Mouse (Mus musculus): ENCODE results near the gene Krt42. TPM values are rescaled to one million over a fixed set of nuclear protein-coding genes. Genes with fewer than 3 reads are reported as not detected.
"Not testable (repeated sequence)": the region's sequence is repeated elsewhere in the genome, so short reads cannot be mapped to it uniquely, and the experiment has no call there.

Gene Krt42
- polyA plus RNA-seq, 1 experiment, result not detected

GRCm38 (mm10) chr11:100312096-100312679, 42.5 kb upstream of the Krt42 start:
- H3K79me2 ChIP-seq (ENCODE audit: control insufficient read depth, insufficient read depth), result no peaks in the 10 kb centered on the region
- no peaks in the 10 kb centered on the region for H3K36me3 ChIP-seq (ENCODE audit: control insufficient read depth, insufficient read depth)
- no peak for TF ChIP-seq MYOG (IDR thresholded peaks at IDR 0.05; ENCODE audit: control insufficient read depth, extremely low read depth, insufficient read length)
- TF ChIP-seq USF1 (IDR thresholded peaks at IDR 0.05; ENCODE audit: low read depth), result no peak
- no peak for TF ChIP-seq MYOD1 (IDR thresholded peaks at IDR 0.05; ENCODE audit: control insufficient read depth, insufficient read length, low read depth)
- TF ChIP-seq FOSL1 (IDR thresholded peaks at IDR 0.05; ENCODE audit: insufficient read depth, low read length, poor library complexity, severe bottlenecking), result no peak
- TF ChIP-seq CTCF (IDR thresholded peaks at IDR 0.05; ENCODE audit: control insufficient read depth, insufficient read depth, insufficient read length), result no peak
- TF ChIP-seq CEBPB (IDR thresholded peaks at IDR 0.05; ENCODE audit: low read depth), result no peak
- no peak for TF ChIP-seq MAX (IDR thresholded peaks at IDR 0.05)
- no peaks in the 10 kb centered on the region for H3K79me3 ChIP-seq (ENCODE audit: low read depth)
- H3K27me3 ChIP-seq (ENCODE audit: control insufficient read depth, insufficient read depth, insufficient read length), result no peaks in the 10 kb centered on the region
- H3K4me3 ChIP-seq (ENCODE audit: insufficient read depth, poor library complexity, severe bottlenecking), result no peak overlapping the region
- H3ac ChIP-seq (ENCODE audit: control insufficient read depth, insufficient read length, low read depth), result no peak overlapping the region

GRCm38 (mm10) chr11:100311656-100312055, 42.0 kb upstream of the Krt42 start:
- H3K36me3 ChIP-seq (ENCODE audit: control insufficient read depth, insufficient read depth), result no peaks in the 10 kb centered on the region
- H3K79me2 ChIP-seq (ENCODE audit: control insufficient read depth, insufficient read depth), result no peaks in the 10 kb centered on the region
- H3K4me3 ChIP-seq (ENCODE audit: insufficient read depth, poor library complexity, severe bottlenecking), result no peak overlapping the region
- H3K79me3 ChIP-seq (ENCODE audit: low read depth), result no peaks in the 10 kb centered on the region
- no peaks in the 10 kb centered on the region for H3K27me3 ChIP-seq (ENCODE audit: control insufficient read depth, insufficient read depth, insufficient read length)
- H3ac ChIP-seq (ENCODE audit: control insufficient read depth, insufficient read length, low read depth), result no peak overlapping the region
- no peak for TF ChIP-seq USF1 (IDR thresholded peaks at IDR 0.05; ENCODE audit: low read depth)
- TF ChIP-seq MYOD1 (IDR thresholded peaks at IDR 0.05; ENCODE audit: control insufficient read depth, insufficient read length, low read depth), result no peak

DNA sequence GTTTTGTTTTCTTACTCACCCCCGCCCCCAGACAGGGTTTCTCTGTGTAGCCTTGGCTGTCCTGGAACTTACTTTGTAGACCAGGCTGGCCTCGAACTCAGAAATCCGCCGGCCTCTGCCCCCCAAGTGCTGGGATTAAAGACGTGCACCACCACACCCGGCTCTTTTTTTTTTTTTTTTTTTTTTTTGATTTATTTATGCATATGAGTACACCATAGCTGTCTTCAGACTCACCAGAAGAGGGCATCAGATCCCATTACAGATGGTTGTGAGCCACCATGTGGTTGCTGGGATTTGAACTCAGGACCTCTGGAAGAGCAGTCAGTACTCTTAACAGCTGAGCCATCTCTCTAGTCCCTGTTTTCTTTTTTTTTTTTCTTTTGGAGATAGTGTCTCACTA, 39.0 kb upstream of the Krt42 start:
- H3K79me2 ChIP-seq (ENCODE audit: control insufficient read depth, insufficient read depth); H3K4me3 ChIP-seq (ENCODE audit: insufficient read depth, poor library complexity, severe bottlenecking); H3ac ChIP-seq (ENCODE audit: control insufficient read depth, insufficient read length, low read depth); H3K36me3 ChIP-seq (ENCODE audit: control insufficient read depth, insufficient read depth); H3K79me3 ChIP-seq (ENCODE audit: low read depth); H3K27me3 ChIP-seq (ENCODE audit: control insufficient read depth, insufficient read depth, insufficient read length): not testable (repeated sequence)

DNA sequence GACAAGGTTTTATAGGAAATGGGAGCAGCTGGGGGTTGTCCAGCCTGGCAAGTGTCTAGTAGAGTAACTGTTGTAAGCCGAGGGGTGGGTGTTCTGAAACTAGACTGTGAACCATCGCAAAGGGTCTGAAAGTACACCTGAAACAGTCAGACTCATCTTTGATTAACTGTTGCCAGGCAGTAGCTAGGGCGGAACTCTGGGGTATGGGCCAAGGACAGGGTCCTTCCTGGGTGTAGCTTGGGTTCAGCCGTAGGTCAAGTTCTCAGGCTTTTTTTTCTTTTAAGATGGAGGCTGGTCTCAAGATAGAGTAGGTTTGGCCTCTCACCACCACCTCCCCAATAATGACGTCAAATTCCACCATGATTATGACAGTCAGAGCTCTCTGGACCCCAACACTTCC, 38.2 kb upstream of the Krt42 start:
- Histone ChIP-seq H3K4me3 (ENCODE audit: insufficient read depth, poor library complexity, severe bottlenecking) (no peak overlapping the region), H3ac (ENCODE audit: control insufficient read depth, insufficient read length, low read depth) (no peak overlapping the region), H3K79me3 (ENCODE audit: low read depth) (no peaks in the 10 kb centered on the region), H3K27me3 (ENCODE audit: control insufficient read depth, insufficient read depth, insufficient read length) (no peaks in the 10 kb centered on the region), H3K36me3 (ENCODE audit: control insufficient read depth, insufficient read depth) (no peaks in the 10 kb centered on the region), H3K79me2 (ENCODE audit: control insufficient read depth, insufficient read depth) (no peaks in the 10 kb centered on the region)
- no peak for TF ChIP-seq MYOD1 (IDR thresholded peaks at IDR 0.05; ENCODE audit: control insufficient read depth, insufficient read length, low read depth)
- no peak for TF ChIP-seq MYOG (IDR thresholded peaks at IDR 0.05; ENCODE audit: control insufficient read depth, extremely low read depth, insufficient read length)
- no peak for TF ChIP-seq FOSL1 (IDR thresholded peaks at IDR 0.05; ENCODE audit: insufficient read depth, low read length, poor library complexity, severe bottlenecking)
- no peak for TF ChIP-seq CTCF (IDR thresholded peaks at IDR 0.05; ENCODE audit: control insufficient read depth, insufficient read depth, insufficient read length)
- TF ChIP-seq USF1 (IDR thresholded peaks at IDR 0.05; ENCODE audit: low read depth), result no peak
- no peak for TF ChIP-seq MAX (IDR thresholded peaks at IDR 0.05)
- no peak for TF ChIP-seq CEBPB (IDR thresholded peaks at IDR 0.05; ENCODE audit: low read depth)

DNA sequence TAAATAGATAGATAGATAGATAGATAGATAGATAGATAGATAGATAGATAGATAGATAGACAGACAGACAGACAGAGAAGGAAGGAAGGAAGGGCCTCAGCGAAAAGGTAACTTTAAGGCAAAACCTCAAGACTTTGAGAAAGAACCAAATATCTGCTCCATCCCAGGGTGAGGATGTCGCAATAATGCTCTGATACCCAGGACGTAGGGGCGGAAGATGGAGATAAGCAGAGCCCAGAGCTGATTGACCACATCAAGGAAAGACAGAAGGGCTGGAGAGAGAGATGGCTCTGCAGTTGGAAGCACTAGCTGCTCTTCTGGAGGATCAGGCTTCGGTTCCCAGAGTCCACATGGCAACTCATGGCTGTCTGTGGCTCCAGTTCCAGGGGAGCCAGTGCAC, 31.6 kb upstream of the Krt42 start:
- Histone ChIP-seq H3ac (ENCODE audit: control insufficient read depth, insufficient read length, low read depth) (no peak overlapping the region), H3K79me3 (ENCODE audit: low read depth) (no peaks in the 10 kb centered on the region)
- TF ChIP-seq MAX (IDR thresholded peaks at IDR 0.05), result no peak
- TF ChIP-seq MYOG (IDR thresholded peaks at IDR 0.05; ENCODE audit: control insufficient read depth, extremely low read depth, insufficient read length), result no peak
- no peak for TF ChIP-seq CTCF (IDR thresholded peaks at IDR 0.05; ENCODE audit: control insufficient read depth, insufficient read depth, insufficient read length)
- no peak for TF ChIP-seq MYOD1 (IDR thresholded peaks at IDR 0.05; ENCODE audit: control insufficient read depth, insufficient read length, low read depth)
- TF ChIP-seq CEBPB (IDR thresholded peaks at IDR 0.05; ENCODE audit: low read depth), result peak; percentile 81

DNA sequence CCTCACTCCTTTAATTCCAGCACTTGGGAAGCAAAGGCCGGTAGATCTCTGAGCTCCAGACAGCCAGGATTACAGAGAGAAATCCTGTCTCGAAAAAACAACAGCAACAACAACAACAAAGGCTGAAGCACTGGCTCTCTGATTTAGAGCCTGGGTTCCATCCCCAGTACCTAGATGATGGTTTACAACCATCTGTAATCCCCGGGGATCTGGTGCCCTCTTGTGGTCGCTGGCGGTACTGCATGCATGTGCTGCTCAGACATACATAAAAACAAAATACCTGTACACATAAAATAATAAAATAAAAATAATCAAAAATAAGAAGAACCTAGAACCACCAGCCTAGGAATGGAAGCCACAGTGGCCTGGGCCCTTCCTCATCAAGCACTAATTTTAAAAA, 30.6 kb upstream of the Krt42 start:
- Histone ChIP-seq H3K4me3 (ENCODE audit: insufficient read depth, poor library complexity, severe bottlenecking) (no peak overlapping the region), H3K27me3 (ENCODE audit: control insufficient read depth, insufficient read depth, insufficient read length) (no peaks in the 10 kb centered on the region), H3ac (ENCODE audit: control insufficient read depth, insufficient read length, low read depth) (no peak overlapping the region), H3K36me3 (ENCODE audit: control insufficient read depth, insufficient read depth) (no peaks in the 10 kb centered on the region), H3K79me3 (ENCODE audit: low read depth) (no peaks in the 10 kb centered on the region), H3K79me2 (ENCODE audit: control insufficient read depth, insufficient read depth) (no peaks in the 10 kb centered on the region)
- TF ChIP-seq CTCF (IDR thresholded peaks at IDR 0.05; ENCODE audit: control insufficient read depth, insufficient read depth, insufficient read length) (peak; percentile 76), USF1 (IDR thresholded peaks at IDR 0.05; ENCODE audit: low read depth) (no peak), MYOG (IDR thresholded peaks at IDR 0.05; ENCODE audit: control insufficient read depth, extremely low read depth, insufficient read length) (no peak), MAX (IDR thresholded peaks at IDR 0.05) (peak; percentile 32)

More for the DNA sequence above, 31.6 kb upstream of the Krt42 start:
- Histone ChIP-seq H3K79me2 (ENCODE audit: control insufficient read depth, insufficient read depth) (no peaks in the 10 kb centered on the region), H3K36me3 (ENCODE audit: control insufficient read depth, insufficient read depth) (no peaks in the 10 kb centered on the region), H3K4me3 (ENCODE audit: insufficient read depth, poor library complexity, severe bottlenecking) (no peak overlapping the region), H3K27me3 (ENCODE audit: control insufficient read depth, insufficient read depth, insufficient read length) (no peaks in the 10 kb centered on the region)

Data from C2C12 (cell line).